Mouse (Mus musculus) midbrain, embryonic 15.5 days (tissue): ENCODE data around the gene Hacl1. TPM values are rescaled to one million over a fixed set of nuclear protein-coding genes. Genes with fewer than 3 reads are reported as not detected.
A peak's percentile ranks its signal among the peaks of the same experiment; 100 is the strongest.

Experiments used
- ATAC-seq: fragments of 200-750 bp; cut with Nextera tagmentation; replicated peaks from 2 replicates; pipeline ENCODE4 v1.8.0; 2017; ENCODE audit warnings: moderate TSS enrichment
- H3K27ac ChIP-seq: fragments of 300-500 bp; sonication (generic); 2 replicates; pipeline ENCODE4 v1.5.1; 2015; ENCODE audit warnings: mild to moderate bottlenecking, inconsistent platforms
- H3K27me3 ChIP-seq: fragments of 300-500 bp; sonication (generic); replicated peaks from 2 replicates; pipeline ENCODE4 v1.6.1; 2015; ENCODE audit warnings: inconsistent platforms
- H3K36me3 ChIP-seq: fragments of 300-500 bp; sonication (generic); replicated peaks from 2 replicates; pipeline ENCODE4 v1.6.1; 2015; ENCODE audit warnings: inconsistent platforms
- H3K4me1 ChIP-seq: fragments of 300-500 bp; sonication (generic); 2 replicates; pipeline ENCODE4 v1.6.1; 2015; ENCODE audit warnings: inconsistent platforms
- H3K4me2 ChIP-seq: fragments of 300-500 bp; sonication (generic); 2 replicates; pipeline ENCODE4 v1.6.1; 2015; ENCODE audit warnings: inconsistent platforms, mild to moderate bottlenecking, moderate library complexity
- H3K4me3 ChIP-seq: fragments of 300-500 bp; sonication (generic); 2 replicates; pipeline ENCODE4 v1.5.1; 2015; ENCODE audit warnings: mild to moderate bottlenecking, inconsistent platforms
- H3K9ac ChIP-seq: fragments of 300-500 bp; sonication (generic); 2 replicates; pipeline ENCODE4 v1.6.1; 2015; ENCODE audit warnings: mild to moderate bottlenecking, inconsistent platforms
- H3K9me3 ChIP-seq: fragments of 300-500 bp; sonication (generic); 2 replicates; pipeline ENCODE4 v1.6.1; 2016; ENCODE audit warnings: inconsistent platforms
- WGBS: fragments of 180-500 bp; shearing (Covaris S2); methylation state at CpG from one replicate; pipeline ENCODE4 v1.1.7; 2015; ENCODE audit warnings: mixed read lengths; 5-methylcytosine and 5-hydroxymethylcytosine counted together
- polyA plus RNA-seq: library from polyadenylated mRNA; unstranded; fragments of >200 nt; fragmentation: Nextera tagmentation; extraction: Ambion mirVana; gene quantifications from 2 replicates; pipeline ENCODE4 v1.2.1, GENCODE M21; 2015

The Hacl1 gene
- polyA plus RNA-seq, 1 experiment from 2014 or later, result 6.2 TPM

DNA sequence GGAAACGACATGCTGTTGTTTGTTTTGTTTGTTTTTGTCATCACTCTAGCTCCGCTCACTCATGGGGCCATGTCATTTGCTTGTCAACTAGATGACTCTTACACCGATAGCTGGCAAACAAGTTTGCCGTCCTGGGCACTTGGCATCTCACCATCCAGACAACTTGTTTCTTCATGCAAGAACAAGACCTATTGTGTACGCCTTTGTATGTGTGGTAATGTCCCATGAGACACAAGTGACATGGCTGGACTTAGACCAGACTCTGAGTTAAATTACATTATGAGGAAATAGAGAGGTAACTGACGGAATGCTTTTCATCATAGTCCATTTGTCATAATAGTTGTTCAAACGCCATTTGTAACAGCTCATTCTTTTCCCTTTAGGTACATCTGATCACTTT lies 4.8 kb upstream of the Hacl1 start:
- Histone ChIP-seq H3K27ac (no peak overlapping the region), H3K4me1 (peaks cover 8% of the 10 kb centered on the region), H3K4me2 (no peak overlapping the region), H3K4me3 (no peak overlapping the region), H3K36me3 (no peaks in the 10 kb centered on the region), H3K9ac (no peak overlapping the region), H3K9me3 (no peaks in the 10 kb centered on the region), H3K27me3 (no peaks in the 10 kb centered on the region)
- ATAC-seq, result no peak
- WGBS, result 95% methylated on average over 7 of the region's 7 CpGs

DNA sequence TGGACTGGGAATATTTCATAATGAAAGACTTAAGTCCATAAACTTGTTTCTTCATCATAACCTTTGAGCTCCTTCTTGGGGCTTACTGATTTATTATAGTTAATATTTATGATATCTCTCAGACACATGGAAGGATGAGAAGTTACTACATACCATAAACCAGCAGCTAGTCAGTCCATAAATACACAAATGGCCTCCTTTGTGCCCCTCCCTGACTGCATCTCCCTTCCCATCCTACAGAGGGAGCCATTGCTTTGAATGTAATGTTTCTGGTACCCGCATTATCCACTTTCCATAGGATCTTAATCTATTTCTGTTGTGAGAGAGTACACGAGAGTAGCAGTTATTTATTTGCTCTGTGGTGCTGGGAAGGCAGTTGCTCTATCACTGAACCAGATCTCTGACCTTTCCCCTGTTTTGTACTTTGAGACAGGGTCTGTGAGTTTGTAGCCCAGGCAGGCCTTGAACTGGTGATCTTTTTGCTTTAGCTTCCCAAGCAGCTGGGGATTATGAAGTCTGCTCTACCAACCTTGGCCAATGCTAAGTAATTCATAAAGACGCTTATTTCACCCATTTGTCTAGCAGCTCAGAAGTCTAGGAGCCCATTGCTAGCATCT lies 4.0 kb upstream of the Hacl1 start:
- H3K4me2 ChIP-seq, result no peak overlapping the region
- peaks cover 14% of the 10 kb centered on the region for H3K4me1 ChIP-seq
- no peak overlapping the region for H3K9ac ChIP-seq
- WGBS, result 72% methylated on average over 3 of the region's 3 CpGs
- no peak overlapping the region for H3K4me3 ChIP-seq
- H3K27me3 ChIP-seq, result no peaks in the 10 kb centered on the region
- H3K36me3 ChIP-seq, result no peaks in the 10 kb centered on the region
- H3K27ac ChIP-seq, result no peak overlapping the region
- ATAC-seq, result no peak
- no peaks in the 10 kb centered on the region for H3K9me3 ChIP-seq

DNA sequence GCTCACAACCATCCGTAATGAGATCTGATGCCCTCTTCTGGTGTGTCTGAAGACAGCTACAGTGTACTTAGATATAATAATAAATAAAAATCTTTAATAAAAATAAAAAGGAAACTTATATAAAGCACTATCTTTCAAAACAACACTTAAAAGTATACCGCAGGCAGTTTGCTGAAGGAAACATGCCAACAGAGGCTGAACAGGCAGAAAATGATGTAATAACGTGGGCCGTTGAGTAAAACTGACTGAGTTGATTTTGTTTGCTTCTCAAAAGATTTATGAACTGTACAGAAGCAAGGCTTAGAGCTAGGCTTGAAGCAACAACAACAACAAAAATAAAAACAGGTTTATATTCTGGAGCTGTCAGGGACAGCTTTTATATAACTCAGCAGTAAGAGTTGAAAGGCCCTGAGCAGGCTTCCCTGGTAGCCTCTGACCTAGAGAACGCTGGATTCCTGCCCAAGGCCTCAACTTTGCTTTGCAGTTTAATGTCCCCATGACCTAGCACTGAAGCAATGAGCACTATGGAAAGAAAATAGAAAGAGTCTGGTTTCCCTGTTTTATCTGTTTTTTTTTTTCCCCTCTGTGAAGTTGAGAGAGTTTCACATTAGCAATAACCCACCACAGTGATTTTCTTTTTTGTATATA lies 3.2 kb upstream of the Hacl1 start:
- Histone ChIP-seq H3K9me3 (no peaks in the 10 kb centered on the region), H3K27me3 (no peaks in the 10 kb centered on the region), H3K4me1 (peaks cover 17% of the 10 kb centered on the region), H3K4me2 (no peak overlapping the region), H3K9ac (no peak overlapping the region), H3K4me3 (no peak overlapping the region), H3K36me3 (no peaks in the 10 kb centered on the region), H3K27ac (no peak overlapping the region)
- WGBS, result 93% methylated on average over 5 of the region's 5 CpGs
- ATAC-seq, result no peak

DNA sequence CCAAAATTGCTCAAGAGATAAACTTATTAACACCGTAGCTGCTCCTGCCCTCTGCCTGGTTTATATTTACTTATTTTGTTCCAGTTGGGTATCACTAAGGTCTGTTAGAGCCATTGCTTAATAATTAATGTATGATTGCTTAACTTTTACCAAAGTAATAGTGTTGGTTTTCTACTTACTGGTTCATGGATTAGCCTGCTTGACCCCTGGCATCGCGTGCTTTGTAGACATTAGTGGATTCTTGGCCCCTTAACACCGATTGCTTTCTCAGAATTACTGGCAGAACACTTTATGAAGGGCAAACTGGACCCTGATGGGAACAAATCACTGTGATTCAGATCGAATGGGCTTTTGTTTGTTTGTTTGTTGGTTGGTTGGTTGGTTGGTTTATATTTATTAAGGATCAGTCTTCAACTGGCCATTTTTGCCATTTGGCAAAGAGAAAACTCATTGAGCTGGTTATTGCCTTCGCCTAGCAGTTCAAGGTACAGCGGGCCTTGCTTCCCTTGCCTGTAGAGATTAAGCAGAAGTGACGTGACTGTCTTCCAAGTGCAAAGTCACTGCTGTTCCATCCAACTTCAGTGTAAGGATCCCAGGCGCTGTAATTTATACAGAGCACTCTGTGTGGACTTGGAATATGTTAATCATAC lies 545 bp upstream of the Hacl1 start:
- ATAC-seq, result no peak
- Histone ChIP-seq H3K4me2 (peak overlapping the region; percentile 98), H3K4me1 (peaks cover 17% of the 10 kb centered on the region), H3K4me3 (peak overlapping the region; percentile 74), H3K9ac (peak overlapping the region; percentile 69), H3K9me3 (no peaks in the 10 kb centered on the region), H3K27me3 (no peaks in the 10 kb centered on the region), H3K36me3 (no peaks in the 10 kb centered on the region), H3K27ac (no peak overlapping the region)
- 68% methylated on average over 9 of the region's 9 CpGs for WGBS

DNA sequence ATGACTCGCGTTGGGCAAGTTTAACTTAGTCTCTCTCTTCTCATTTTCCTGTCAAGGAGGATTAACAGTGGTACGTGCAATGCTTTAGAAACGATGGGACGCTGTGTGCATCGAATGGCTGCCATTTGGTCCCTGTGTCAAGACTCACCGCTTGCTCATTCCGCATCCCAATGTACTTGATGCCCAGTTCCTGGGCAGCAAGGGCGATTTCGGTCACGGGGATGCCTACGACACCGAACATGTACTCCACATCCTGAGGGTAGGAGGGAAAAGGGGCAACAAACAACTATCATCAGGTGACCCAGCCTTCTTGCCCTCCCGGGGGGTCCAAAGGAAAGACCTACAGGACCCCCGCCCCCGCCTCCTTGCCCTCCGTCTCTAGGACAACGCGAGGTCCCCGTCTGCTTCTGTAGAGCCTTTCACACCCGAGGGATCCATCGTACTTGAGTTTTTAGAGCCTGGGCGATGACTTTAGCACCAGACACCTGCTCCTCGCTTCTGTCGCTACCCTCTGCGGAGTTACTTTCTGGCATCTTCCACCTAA lies 668 bp downstream of the Hacl1 start, which contains the start of gene Gm49387:
Gm49387 (minus strand) TSS at position 533 of the 544 bp plus-strand sequence.
- Histone ChIP-seq H3K4me1 (peaks cover 17% of the 10 kb centered on the region), H3K4me3 (peak within 1 kb of the TSS; percentile 74), H3K4me2 (peak within 1 kb of the TSS; percentile 98), H3K36me3 (no peaks in the 10 kb centered on the region), H3K9ac (peak within 1 kb of the TSS; percentile 69), H3K27me3 (no peaks in the 10 kb centered on the region), H3K9me3 (no peaks in the 10 kb centered on the region), H3K27ac (peak within 1 kb of the TSS; percentile 91)
- WGBS, result 2% methylated on average over 26 of the region's 26 CpGs
- ATAC-seq, result peak; percentile 52

DNA sequence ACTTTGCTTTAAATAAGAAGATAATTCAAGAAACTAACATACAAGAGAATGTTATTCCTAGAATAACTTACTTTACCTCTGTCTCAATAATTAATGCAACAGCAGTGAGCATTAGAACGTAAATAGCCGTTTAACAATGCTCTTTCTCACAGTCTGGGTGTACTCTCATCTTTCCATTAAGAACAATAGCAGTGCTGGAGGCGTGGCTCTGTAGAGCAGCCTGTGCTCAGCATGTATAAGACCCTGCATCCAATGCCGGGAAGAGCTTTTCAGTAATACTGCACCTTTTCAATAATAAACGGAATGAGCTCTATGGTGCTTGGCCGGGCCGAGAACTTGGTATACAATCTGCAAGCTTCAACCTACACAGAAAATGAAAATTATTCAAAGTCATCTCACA lies 10.4 kb downstream of the Hacl1 start:
- WGBS, result 28% methylated on average over 7 of the region's 7 CpGs
- peak; percentile 73; the same call in 1 of the 2 replicates for ATAC-seq
- Histone ChIP-seq H3K4me2 (no peak overlapping the region), H3K36me3 (no peaks in the 10 kb centered on the region), H3K4me3 (no peak overlapping the region), H3K9me3 (no peaks in the 10 kb centered on the region), H3K4me1 (no peaks in the 10 kb centered on the region), H3K9ac (no peak overlapping the region), H3K27me3 (no peaks in the 10 kb centered on the region), H3K27ac (no peak overlapping the region)

DNA sequence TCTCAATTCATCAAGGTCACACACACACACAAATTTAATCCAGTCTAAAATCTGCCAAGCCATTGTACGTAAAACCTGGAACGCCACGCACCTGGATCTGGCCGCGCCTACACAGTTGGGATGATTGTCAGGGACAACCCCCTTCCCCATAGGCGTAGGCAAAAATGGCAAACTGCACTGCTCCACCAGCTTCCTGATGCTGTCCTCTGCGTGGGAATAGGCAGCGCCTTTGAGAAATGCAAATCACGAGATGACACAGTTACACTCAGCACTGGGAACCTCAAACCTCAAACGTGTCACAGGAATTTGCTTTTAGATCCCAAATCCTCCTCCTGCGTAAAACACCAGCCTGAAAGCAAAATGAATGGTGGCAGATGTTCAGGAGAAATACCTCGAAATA lies 18.3 kb downstream of the Hacl1 start:
- no peak overlapping the region for H3K4me3 ChIP-seq
- H3K9ac ChIP-seq, result no peak overlapping the region
- ATAC-seq, result no peak
- H3K36me3 ChIP-seq, result no peaks in the 10 kb centered on the region
- no peak overlapping the region for H3K4me2 ChIP-seq
- no peaks in the 10 kb centered on the region for H3K4me1 ChIP-seq
- 89% methylated on average over 12 of the region's 12 CpGs for WGBS
- H3K27me3 ChIP-seq, result no peaks in the 10 kb centered on the region
- no peak overlapping the region for H3K27ac ChIP-seq
- no peaks in the 10 kb centered on the region for H3K9me3 ChIP-seq

DNA sequence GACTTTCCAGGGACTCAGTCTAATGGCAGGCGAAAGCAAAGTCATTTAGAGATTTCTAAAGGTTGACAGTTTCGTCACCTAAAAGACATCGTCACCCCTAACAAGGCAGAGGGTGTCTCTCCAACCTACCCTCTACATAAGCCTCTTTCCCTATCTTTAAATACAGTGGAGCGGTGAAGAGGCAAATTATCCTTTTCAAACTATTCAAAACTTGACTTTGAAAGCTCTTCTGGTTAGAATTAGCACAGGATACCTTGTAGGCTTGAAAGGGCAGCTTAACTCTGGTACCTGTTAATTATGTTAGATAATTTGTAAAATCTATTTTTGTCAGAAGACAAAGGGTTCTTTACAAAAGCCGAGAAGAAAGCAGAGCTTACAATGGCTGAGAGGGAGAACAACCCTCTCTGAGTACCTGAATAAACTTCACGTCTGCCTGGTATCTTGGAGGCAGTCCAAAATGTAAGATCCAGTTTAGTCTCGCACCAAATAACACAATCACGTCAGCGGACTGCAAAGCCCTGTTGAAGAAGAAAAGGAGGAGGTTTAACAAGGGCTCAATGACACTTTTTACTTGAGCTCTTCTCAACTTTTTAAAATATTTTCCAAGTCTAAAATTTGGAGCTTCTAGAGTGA lies 20.4 kb downstream of the Hacl1 start:
- Histone ChIP-seq H3K4me1 (no peaks in the 10 kb centered on the region), H3K36me3 (no peaks in the 10 kb centered on the region), H3K9ac (no peak overlapping the region), H3K27ac (no peak overlapping the region), H3K27me3 (no peaks in the 10 kb centered on the region), H3K4me3 (no peak overlapping the region), H3K4me2 (no peak overlapping the region), H3K9me3 (no peaks in the 10 kb centered on the region)
- no peak for ATAC-seq
- WGBS, result 61% methylated on average over 9 of the region's 9 CpGs

DNA sequence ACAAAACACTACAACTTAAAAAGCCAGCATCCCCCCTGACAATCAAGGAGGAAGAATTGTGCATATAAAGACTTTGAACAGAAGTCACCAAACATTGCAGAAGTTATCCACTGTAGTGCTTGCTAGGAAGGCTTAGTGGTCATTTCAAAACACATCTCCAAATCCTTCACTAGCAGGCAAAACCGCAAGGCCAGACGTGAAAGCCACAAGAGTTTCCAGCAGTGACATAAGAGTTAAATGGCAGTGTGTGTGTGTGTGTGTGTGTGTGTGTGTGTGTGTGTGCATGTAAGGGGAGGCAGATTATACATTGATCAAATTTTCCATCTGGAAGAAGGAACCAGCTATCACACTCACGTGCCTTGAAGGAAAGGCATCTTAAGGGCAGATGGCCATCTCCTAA lies 23.1 kb downstream of the Hacl1 start:
- Histone ChIP-seq H3K4me3 (no peak overlapping the region), H3K27ac (no peak overlapping the region), H3K9ac (no peak overlapping the region), H3K36me3 (no peaks in the 10 kb centered on the region), H3K4me2 (no peak overlapping the region), H3K9me3 (no peaks in the 10 kb centered on the region), H3K27me3 (no peaks in the 10 kb centered on the region), H3K4me1 (no peaks in the 10 kb centered on the region)
- no peak for ATAC-seq
- WGBS, result 87% methylated on average over 3 of the region's 3 CpGs

DNA sequence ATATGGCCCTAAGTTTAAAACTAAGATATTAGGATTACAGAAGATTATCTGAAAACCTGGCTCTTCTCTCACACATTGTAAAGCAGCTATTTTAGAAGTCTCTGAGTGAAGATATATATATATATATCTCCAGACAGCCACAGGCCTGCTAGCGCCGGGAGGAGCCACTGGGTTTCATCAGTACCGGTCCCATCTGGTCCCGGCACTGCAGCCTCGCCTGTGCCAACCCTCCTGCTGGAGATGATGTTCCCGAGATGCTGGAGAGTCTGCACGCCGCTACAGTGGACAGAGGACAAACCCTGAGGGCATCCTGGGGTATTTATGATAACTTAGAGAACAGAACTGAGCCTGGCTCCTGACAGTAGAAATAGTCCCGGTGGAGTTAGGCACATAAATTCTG lies 23.9 kb downstream of the Hacl1 start:
- no peak overlapping the region for H3K9ac ChIP-seq
- no peak overlapping the region for H3K4me2 ChIP-seq
- H3K4me3 ChIP-seq, result no peak overlapping the region
- WGBS, result 90% methylated on average over 9 of the region's 9 CpGs
- no peaks in the 10 kb centered on the region for H3K9me3 ChIP-seq
- H3K27me3 ChIP-seq, result no peaks in the 10 kb centered on the region
- no peak overlapping the region for H3K27ac ChIP-seq
- no peak for ATAC-seq
- no peaks in the 10 kb centered on the region for H3K4me1 ChIP-seq
- H3K36me3 ChIP-seq, result no peaks in the 10 kb centered on the region

DNA sequence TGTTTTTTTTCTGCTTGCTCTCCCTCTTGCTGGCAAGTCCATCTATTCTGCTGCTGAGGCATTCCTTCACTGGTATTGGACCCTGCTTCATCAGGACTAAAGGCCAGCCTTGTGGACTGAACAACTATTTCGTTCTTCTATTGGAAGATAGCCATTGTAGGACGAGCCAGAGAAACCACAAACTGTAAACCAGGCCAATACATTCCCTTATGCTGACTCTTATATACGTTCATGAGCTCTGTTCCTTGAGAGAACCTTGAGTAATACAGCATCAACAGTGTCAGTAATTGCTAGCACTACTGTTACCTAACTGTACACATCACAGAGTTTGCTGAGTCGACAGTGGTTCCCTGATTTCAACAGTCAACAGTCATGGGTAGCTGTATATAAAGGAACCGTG lies 27.4 kb downstream of the Hacl1 start:
- Histone ChIP-seq H3K4me2 (no peak overlapping the region), H3K9ac (no peak overlapping the region), H3K36me3 (no peaks in the 10 kb centered on the region), H3K9me3 (no peaks in the 10 kb centered on the region), H3K27me3 (no peaks in the 10 kb centered on the region), H3K4me3 (no peak overlapping the region), H3K27ac (no peak overlapping the region), H3K4me1 (no peaks in the 10 kb centered on the region)
- no peak for ATAC-seq
- WGBS, result 87% methylated on average over 5 of the region's 5 CpGs

DNA sequence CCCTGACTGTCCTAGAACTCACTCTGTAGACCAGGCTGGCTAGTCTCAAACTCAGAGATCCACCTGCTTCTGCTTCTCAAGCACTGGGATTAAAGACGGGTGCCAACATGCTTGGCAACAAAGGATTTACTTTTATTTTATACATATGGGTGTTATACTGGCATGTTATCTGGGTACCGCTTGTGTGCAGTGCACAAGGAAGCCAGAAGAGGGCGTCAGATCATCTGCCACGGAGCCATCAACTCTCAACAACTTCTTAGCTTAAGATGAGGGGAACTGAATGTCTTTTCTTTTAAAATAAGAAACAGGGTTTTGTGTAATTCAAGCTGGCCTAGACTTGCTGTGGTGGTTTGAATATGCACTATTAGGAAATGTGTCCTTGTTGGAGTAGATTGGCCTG lies 29.1 kb downstream of the Hacl1 start:
- Histone ChIP-seq H3K4me2 (no peak overlapping the region), H3K27ac (no peak overlapping the region), H3K27me3 (no peaks in the 10 kb centered on the region), H3K4me1 (no peaks in the 10 kb centered on the region), H3K4me3 (no peak overlapping the region), H3K9ac (no peak overlapping the region), H3K9me3 (no peaks in the 10 kb centered on the region), H3K36me3 (no peaks in the 10 kb centered on the region)
- 67% methylated on average over 4 of the region's 4 CpGs for WGBS
- ATAC-seq, result no peak
